Mouse (Mus musculus) embryonic facial prominence, embryonic 13.5 days (tissue): ENCODE measurements around the gene Arl8b. TPM values are rescaled to one million over a fixed set of nuclear protein-coding genes. Genes with fewer than 3 reads are reported as not detected.

Experiments used
- ATAC-seq: fragments of 200-750 bp; cut with Nextera tagmentation; 2 replicates; pipeline ENCODE4 v1.8.0; 2017; ENCODE audit warnings: low read depth; ENCODE audit not compliant: insufficient number of reproducible peaks, insufficient read depth, low FRiP score, low TSS enrichment
- H3K27ac ChIP-seq: fragments of 300-500 bp; sonication (generic); 2 replicates; pipeline ENCODE4 v1.5.1; 2015; ENCODE audit warnings: moderate library complexity, mild to moderate bottlenecking, inconsistent platforms
- H3K27me3 ChIP-seq: fragments of 300-500 bp; sonication (generic); 2 replicates; pipeline ENCODE4 v1.6.1; 2015; ENCODE audit warnings: mild to moderate bottlenecking, inconsistent platforms
- H3K36me3 ChIP-seq: fragments of 300-500 bp; sonication (generic); 2 replicates; pipeline ENCODE4 v1.6.1; 2015; ENCODE audit warnings: mild to moderate bottlenecking, inconsistent platforms
- H3K4me1 ChIP-seq: fragments of 300-500 bp; sonication (generic); 2 replicates; pipeline ENCODE4 v1.6.1; 2015; ENCODE audit warnings: inconsistent platforms
- H3K4me2 ChIP-seq: fragments of 300-500 bp; sonication (generic); 2 replicates; pipeline ENCODE4 v1.6.1; 2015; ENCODE audit warnings: moderate library complexity, mild to moderate bottlenecking, inconsistent platforms
- H3K4me3 ChIP-seq: fragments of 300-500 bp; sonication (generic); 2 replicates; pipeline ENCODE4 v1.5.1; 2015; ENCODE audit warnings: mild to moderate bottlenecking, inconsistent platforms
- H3K9ac ChIP-seq: fragments of 300-500 bp; sonication (generic); 2 replicates; pipeline ENCODE4 v1.6.1; 2015; ENCODE audit warnings: mild to moderate bottlenecking, inconsistent platforms
- H3K9me3 ChIP-seq: fragments of 300-500 bp; sonication (generic); 2 replicates; pipeline ENCODE4 v1.6.1; 2016; ENCODE audit warnings: inconsistent platforms
- WGBS: fragments of 180-500 bp; shearing (Covaris S2); methylation state at CpG from one replicate; pipeline ENCODE4 v1.1.7; 2015; ENCODE audit warnings: mixed read lengths; 5-methylcytosine and 5-hydroxymethylcytosine counted together
- polyA plus RNA-seq: library from polyadenylated mRNA; unstranded; fragments of >200 nt; fragmentation: Nextera tagmentation; extraction: Ambion mirVana; gene quantifications from 2 replicates; pipeline ENCODE4 v1.2.1, GENCODE M21; 2015

Arl8b gene
- polyA plus RNA-seq, 1 experiment from 2014 or later: 70.2 TPM

GRCm38 (mm10) chr6:108870421-108870820 is 87.5 kb downstream of the Arl8b start:
- WGBS: 87% methylated on average over 2 of the region's 2 CpGs
- Histone ChIP-seq H3K27me3 (no peaks in the 10 kb centered on the region), H3K4me1 (no peaks in the 10 kb centered on the region), H3K9ac (no peak overlapping the region), H3K27ac (no peak overlapping the region), H3K4me3 (no peak overlapping the region), H3K9me3 (no peaks in the 10 kb centered on the region), H3K36me3 (no peaks in the 10 kb centered on the region), H3K4me2 (no peak overlapping the region)
- ATAC-seq: no peak

GRCm38 (mm10) chr6:108871251-108871650 is 88.4 kb downstream of the Arl8b start:
- no peak overlapping the region for H3K9ac ChIP-seq
- no peak overlapping the region for H3K4me2 ChIP-seq
- no peaks in the 10 kb centered on the region for H3K9me3 ChIP-seq
- no peaks in the 10 kb centered on the region for H3K36me3 ChIP-seq
- 85% methylated on average over 4 of the region's 4 CpGs for WGBS
- H3K27ac ChIP-seq: no peak overlapping the region
- H3K4me3 ChIP-seq: no peak overlapping the region
- no peak for ATAC-seq
- no peaks in the 10 kb centered on the region for H3K27me3 ChIP-seq
- H3K4me1 ChIP-seq: peaks cover 5% of the 10 kb centered on the region; the same call in 1 of the 2 replicates

Other genes with a start within 250 kb of the Arl8b start
- gene Bhlhe40, start 122.5 kb upstream of the Arl8b start, polyA plus RNA-seq: 6.2 and 7.7 TPM in 2 replicates
- 19.5 and 22.0 TPM in 2 replicates for gene Edem1, start 45.5 kb downstream of the Arl8b start, polyA plus RNA-seq